In genomic region chr1:171248386-171249226, GRCm38 (mm10) we compare ENCODE assay signal across 10 mouse cellular contexts. TPM values are rescaled to one million over a fixed set of nuclear protein-coding genes. Genes with fewer than 3 reads are reported as not detected.
A peak's percentile ranks its signal among the peaks of the same experiment; 100 is the strongest.
DNase-seq lines count a peak whose midpoint lies in the region; ATAC-seq and TF ChIP-seq lines count a peak whose summit lies in the region.
"Had no signal": no experiment of that assay in that cellular context is flagged by ENCODE, and none has a peak within 500 bp of the region (broad histone marks: within the 10 kb centered on the region; RNA-seq: fewer than 3 reads in every experiment).

No protein-coding gene starts in this region.

- no peaks in the 10 kb centered on the region for H3K9me3 ChIP-seq in forebrain, embryonic 10.5 days
- H3K9me3 ChIP-seq in forebrain, embryonic 13.5 days (replicated peaks) = no peaks in the 10 kb centered on the region
- H3K9me3 ChIP-seq in megakaryocyte, embryonic 14.5 days = no peaks in the 10 kb centered on the region
- no peaks in the 10 kb centered on the region for H3K9me3 ChIP-seq in hindbrain, postnatal 0 days (ENCODE audit: low read length)
- no peaks in the 10 kb centered on the region for H3K9me3 ChIP-seq in stomach, embryonic 14.5 days (ENCODE audit: control insufficient read depth, low read depth, low read length)

- peaks cover 14% of the 10 kb centered on the region for H3K27me3 ChIP-seq in forebrain, embryonic 10.5 days (ENCODE audit: poor library complexity, severe bottlenecking)
- no peaks in the 10 kb centered on the region for H3K27me3 ChIP-seq in forebrain, embryonic 13.5 days
- H3K27me3 ChIP-seq in megakaryocyte, embryonic 14.5 days (replicated peaks) = peaks cover 17% of the 10 kb centered on the region
- no peaks in the 10 kb centered on the region for H3K27me3 ChIP-seq in hindbrain, postnatal 0 days (ENCODE audit: insufficient read depth, low read length)
- no peaks in the 10 kb centered on the region for H3K27me3 ChIP-seq in stomach, embryonic 14.5 days (ENCODE audit: control insufficient read depth, insufficient read depth, low read length)

- DNase-seq in forebrain, embryonic 10.5 days (ENCODE audit: extremely low spot score, low spot score) = no peak
- no peak for DNase-seq in hindbrain, postnatal 0 days (ENCODE audit: low spot score)
- no peak for DNase-seq in spleen, postnatal 10 days (ENCODE audit: low spot score in 2 of 2)
- DNase-seq in lung, postnatal 25 days (ENCODE audit: low spot score) = no peak
- DNase-seq: thymus, adult 2 months had no signal

- ATAC-seq in forebrain, embryonic 13.5 days = no peak
- ATAC-seq in megakaryocyte, adult 5-6 weeks (ENCODE audit: poor library complexity, severe bottlenecking) = no peak
- ATAC-seq in hindbrain, postnatal 0 days = no peak
- no peak for ATAC-seq in stomach, embryonic 14.5 days (ENCODE audit: insufficient number of reproducible peaks, insufficient read depth, low FRiP score, low read depth)
- ATAC-seq: CD4-positive, CD25-positive, alpha-beta regulatory T cell, adult 4 months had no signal

- TF ChIP-seq CTCF in hindbrain, postnatal 0 days (IDR thresholded peaks at IDR 0.05; ENCODE audit: low read depth) = no peak

- no peak overlapping the region for H3K9ac ChIP-seq in forebrain, embryonic 13.5 days
- no peak overlapping the region for H3K9ac ChIP-seq in hindbrain, postnatal 0 days (replicated peaks; ENCODE audit: low read length)
- no peak overlapping the region for H3K9ac ChIP-seq in stomach, embryonic 14.5 days (replicated peaks; ENCODE audit: low read depth, low read length)

- H3K4me1 ChIP-seq in forebrain, embryonic 10.5 days = peaks cover 77% of the 10 kb centered on the region
- peaks cover 61% of the 10 kb centered on the region for H3K4me1 ChIP-seq in forebrain, embryonic 13.5 days
- H3K4me1 ChIP-seq in megakaryocyte, embryonic 14.5 days = peaks cover 74% of the 10 kb centered on the region
- peaks cover 29% of the 10 kb centered on the region for H3K4me1 ChIP-seq in hindbrain, postnatal 0 days (ENCODE audit: insufficient read depth, low read length)
- peaks cover 51% of the 10 kb centered on the region for H3K4me1 ChIP-seq in stomach, embryonic 14.5 days (ENCODE audit: control insufficient read depth, insufficient read depth, low read length)

- peaks cover 30% of the 10 kb centered on the region for H3K36me3 ChIP-seq in forebrain, embryonic 10.5 days (replicated peaks)
- peaks cover 15% of the 10 kb centered on the region for H3K36me3 ChIP-seq in forebrain, embryonic 13.5 days (ENCODE audit: poor library complexity, severe bottlenecking)
- H3K36me3 ChIP-seq in megakaryocyte, embryonic 14.5 days (replicated peaks; ENCODE audit: low read length) = peaks cover 18% of the 10 kb centered on the region
- H3K36me3 ChIP-seq in hindbrain, postnatal 0 days (ENCODE audit: insufficient read depth, low read length) = no peaks in the 10 kb centered on the region
- H3K36me3 ChIP-seq in stomach, embryonic 14.5 days (ENCODE audit: control insufficient read depth, insufficient read depth, low read length) = peaks cover 5% of the 10 kb centered on the region

- WGBS in forebrain, embryonic 10.5 days = 31% methylated on average over 3 of the region's 3 CpGs
- 30% methylated on average over 3 of the region's 3 CpGs for WGBS in forebrain, embryonic 13.5 days
- 32% methylated on average over 3 of the region's 3 CpGs for WGBS in hindbrain, postnatal 0 days
- WGBS in stomach, embryonic 14.5 days = 59% methylated on average over 3 of the region's 3 CpGs

- H3K4me3 ChIP-seq in forebrain, embryonic 10.5 days = peak overlapping the region; percentile 84; the same call in 1 of the 2 replicates
- no peak overlapping the region for H3K4me3 ChIP-seq in forebrain, embryonic 13.5 days
- peak overlapping the region; percentile 97 for H3K4me3 ChIP-seq in megakaryocyte, embryonic 14.5 days (replicated peaks)
- no peak overlapping the region for H3K4me3 ChIP-seq in hindbrain, postnatal 0 days (ENCODE audit: low read length)
- no peak overlapping the region for H3K4me3 ChIP-seq in stomach, embryonic 14.5 days (ENCODE audit: low read depth, low read length)

- no peak overlapping the region for H3K4me2 ChIP-seq in forebrain, embryonic 13.5 days
- H3K4me2 ChIP-seq in hindbrain, postnatal 0 days (ENCODE audit: low read depth, low read length) = no peak overlapping the region
- H3K4me2 ChIP-seq in stomach, embryonic 14.5 days (replicated peaks; ENCODE audit: low read depth, low read length) = no peak overlapping the region

- H3K27ac ChIP-seq in forebrain, embryonic 10.5 days = peak overlapping the region; percentile 95
- H3K27ac ChIP-seq in forebrain, embryonic 13.5 days = no peak overlapping the region
- peak overlapping the region; percentile 82; the same call in 1 of the 2 replicates for H3K27ac ChIP-seq in hindbrain, postnatal 0 days
- peak overlapping the region; percentile 94; the same call in 1 of the 2 replicates for H3K27ac ChIP-seq in stomach, embryonic 14.5 days (ENCODE audit: low read length)

RNA-seq across cellular contexts. Expression of gene Adamts4, which starts 1.6 kb away (rescaled TPM):
- polyA plus RNA-seq in forebrain, embryonic 10.5 days (2016; fragmentation: Nextera tagmentation; extraction: Ambion mirVana) = 9.3 and 10.8 TPM in 2 replicates
- 6.9 and 7.3 TPM in 2 replicates for polyA plus RNA-seq in forebrain, embryonic 13.5 days (2015; fragmentation: Nextera tagmentation; extraction: Ambion mirVana)
- polyA plus RNA-seq in megakaryocyte, embryonic 14.5 days (2012; ENCODE audit: insufficient read depth, low replicate concordance) = 0.50 TPM in 1 of 2 replicates, not detected in the other
- not detected in 2 replicates for total RNA-seq in megakaryocyte, adult 5-6 weeks (2015)
- total RNA-seq in megakaryocyte, adult 5-6 weeks (2017) = 0.12 TPM in 1 of 2 replicates, not detected in the other
- total RNA-seq in hindbrain, postnatal 0 days (2014; rRNA removed) = 7.4 and 8.9 TPM in 2 replicates
- 4.4 and 5.1 TPM in 2 replicates for polyA plus RNA-seq in hindbrain, postnatal 0 days (2015; fragmentation: Nextera tagmentation; extraction: Ambion mirVana)
- 5.3 and 6.3 TPM in 2 replicates for polyA plus RNA-seq in stomach, embryonic 14.5 days (2014; fragmentation: Nextera tagmentation; extraction: Ambion mirVana)

RNA-seq across cellular contexts. Expression of gene Ndufs2, which starts 2.6 kb away (rescaled TPM):
- polyA plus RNA-seq in forebrain, embryonic 10.5 days (2016; fragmentation: Nextera tagmentation; extraction: Ambion mirVana) = 270 and 274 TPM in 2 replicates
- 216 and 221 TPM in 2 replicates for polyA plus RNA-seq in forebrain, embryonic 13.5 days (2015; fragmentation: Nextera tagmentation; extraction: Ambion mirVana)
- polyA plus RNA-seq in megakaryocyte, embryonic 14.5 days (2012; ENCODE audit: insufficient read depth, low replicate concordance) = 24.9 and 49.7 TPM in 2 replicates
- total RNA-seq in megakaryocyte, adult 5-6 weeks (2015) = 235 and 245 TPM in 2 replicates
- 276 and 306 TPM in 2 replicates for total RNA-seq in megakaryocyte, adult 5-6 weeks (2017)
- total RNA-seq in hindbrain, postnatal 0 days (2014; rRNA removed) = 234 and 269 TPM in 2 replicates
- polyA plus RNA-seq in hindbrain, postnatal 0 days (2015; fragmentation: Nextera tagmentation; extraction: Ambion mirVana) = 279 and 286 TPM in 2 replicates
- polyA plus RNA-seq in stomach, embryonic 14.5 days (2014; fragmentation: Nextera tagmentation; extraction: Ambion mirVana) = 219 and 234 TPM in 2 replicates

RNA-seq across cellular contexts. Expression of gene Fcer1g, which starts 14.4 kb away (rescaled TPM):
- polyA plus RNA-seq in forebrain, embryonic 10.5 days (2016; fragmentation: Nextera tagmentation; extraction: Ambion mirVana) = 12.0 and 12.1 TPM in 2 replicates
- 12.3 and 12.8 TPM in 2 replicates for polyA plus RNA-seq in forebrain, embryonic 13.5 days (2015; fragmentation: Nextera tagmentation; extraction: Ambion mirVana)
- 12.9 and 57.4 TPM in 2 replicates for polyA plus RNA-seq in megakaryocyte, embryonic 14.5 days (2012; ENCODE audit: insufficient read depth, low replicate concordance)
- 2,036 and 2,044 TPM in 2 replicates for total RNA-seq in megakaryocyte, adult 5-6 weeks (2015)
- total RNA-seq in megakaryocyte, adult 5-6 weeks (2017) = 995 and 1,060 TPM in 2 replicates
- total RNA-seq in hindbrain, postnatal 0 days (2014; rRNA removed) = 24.2 and 30.6 TPM in 2 replicates
- 31.4 and 34.6 TPM in 2 replicates for polyA plus RNA-seq in hindbrain, postnatal 0 days (2015; fragmentation: Nextera tagmentation; extraction: Ambion mirVana)
- 52.5 and 58.4 TPM in 2 replicates for polyA plus RNA-seq in stomach, embryonic 14.5 days (2014; fragmentation: Nextera tagmentation; extraction: Ambion mirVana)

RNA-seq across cellular contexts. Expression of gene B4galt3, which starts 21.5 kb away (rescaled TPM):
- polyA plus RNA-seq in forebrain, embryonic 10.5 days (2016; fragmentation: Nextera tagmentation; extraction: Ambion mirVana) = 60.5 and 65.2 TPM in 2 replicates
- 89.0 and 95.3 TPM in 2 replicates for polyA plus RNA-seq in forebrain, embryonic 13.5 days (2015; fragmentation: Nextera tagmentation; extraction: Ambion mirVana)
- 20.5 and 20.6 TPM in 2 replicates for polyA plus RNA-seq in megakaryocyte, embryonic 14.5 days (2012; ENCODE audit: insufficient read depth, low replicate concordance)
- 17.8 and 20.4 TPM in 2 replicates for total RNA-seq in megakaryocyte, adult 5-6 weeks (2015)
- total RNA-seq in megakaryocyte, adult 5-6 weeks (2017) = 28.5 and 33.5 TPM in 2 replicates
- total RNA-seq in hindbrain, postnatal 0 days (2014; rRNA removed) = 80.5 and 101 TPM in 2 replicates
- polyA plus RNA-seq in hindbrain, postnatal 0 days (2015; fragmentation: Nextera tagmentation; extraction: Ambion mirVana) = 88.8 and 91.9 TPM in 2 replicates
- polyA plus RNA-seq in stomach, embryonic 14.5 days (2014; fragmentation: Nextera tagmentation; extraction: Ambion mirVana) = 81.1 and 87.0 TPM in 2 replicates

RNA-seq across cellular contexts. Expression of gene Apoa2, which starts 23.8 kb away (rescaled TPM):
- 2.9 and 4.2 TPM in 2 replicates for polyA plus RNA-seq in forebrain, embryonic 10.5 days (2016; fragmentation: Nextera tagmentation; extraction: Ambion mirVana)
- polyA plus RNA-seq in forebrain, embryonic 13.5 days (2015; fragmentation: Nextera tagmentation; extraction: Ambion mirVana) = 2.6 and 8.3 TPM in 2 replicates
- not detected in 2 replicates for polyA plus RNA-seq in megakaryocyte, embryonic 14.5 days (2012; ENCODE audit: insufficient read depth, low replicate concordance)
- total RNA-seq in megakaryocyte, adult 5-6 weeks (2015) = 0.87 TPM in 1 of 2 replicates, not detected in the other
- total RNA-seq in megakaryocyte, adult 5-6 weeks (2017) = not detected in 2 replicates
- not detected in 2 replicates for total RNA-seq in hindbrain, postnatal 0 days (2014; rRNA removed)
- polyA plus RNA-seq in hindbrain, postnatal 0 days (2015; fragmentation: Nextera tagmentation; extraction: Ambion mirVana) = 8.1 and 8.8 TPM in 2 replicates
- polyA plus RNA-seq in stomach, embryonic 14.5 days (2014; fragmentation: Nextera tagmentation; extraction: Ambion mirVana) = 3.9 and 7.3 TPM in 2 replicates

Comparison
In these comparisons a context has a peak if more than half of its experiments do, and no peak if none do; other contexts are left out.
1. H3K4me3 ChIP-seq: peak in forebrain, embryonic 10.5 days (single experiment) and megakaryocyte, embryonic 14.5 days (single experiment); none in forebrain, embryonic 13.5 days (single experiment), hindbrain, postnatal 0 days (single experiment) and stomach, embryonic 14.5 days (single experiment).